Mouse (Mus musculus): ENCODE data around the gene Gnl3. TPM values are rescaled to one million over a fixed set of nuclear protein-coding genes. Genes with fewer than 3 reads are reported as not detected.
A peak's percentile ranks its signal among the peaks of the same experiment; 100 is the strongest.

Gnl3 gene
- polyA plus RNA-seq, 1 experiment from 2014 or later = 107 TPM

DNA sequence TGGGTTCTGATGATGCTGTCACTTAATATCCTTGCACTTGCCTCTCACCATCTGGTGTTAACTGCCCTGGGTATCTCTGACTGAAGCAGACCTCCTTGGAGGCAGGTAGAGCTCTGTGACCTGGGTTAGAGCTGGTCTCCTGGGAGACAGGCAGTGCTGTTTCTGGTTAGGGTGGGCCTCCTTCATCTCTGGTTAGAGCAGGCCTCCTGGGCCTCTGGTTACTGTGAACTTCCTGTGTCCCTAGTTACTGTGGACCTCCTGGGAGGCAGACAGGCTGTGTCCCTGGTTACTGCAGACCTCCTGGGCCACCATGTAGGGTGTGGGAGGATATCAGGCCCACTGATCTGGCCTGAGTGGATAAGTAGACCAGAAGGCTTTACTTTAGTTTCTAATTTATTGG is 22.5 kb downstream of the Gnl3 start:
- H3K36me3 ChIP-seq (ENCODE audit: control insufficient read depth, insufficient read depth, low read length) = peaks cover 23% of the 10 kb centered on the region
- DNase-seq (ENCODE audit: low spot score) (peak; percentile 22), ATAC-seq (ENCODE audit: low read depth) (peak; percentile 69; the same call in 1 of the 2 replicates)
- no peak overlapping the region for H3K9ac ChIP-seq (ENCODE audit: low read depth, low read length)
- no peaks in the 10 kb centered on the region for H3K9me3 ChIP-seq (ENCODE audit: control insufficient read depth, low read length)
- no peak overlapping the region for H3K4me2 ChIP-seq (ENCODE audit: low read depth, low read length)
- no peak overlapping the region for H3K27ac ChIP-seq (replicated peaks; ENCODE audit: low read depth, low read length)
- 0 out of 2 replicates have a peak, but pooled peaks cover 7% of the 10 kb centered on the region for H3K4me1 ChIP-seq (ENCODE audit: control insufficient read depth, insufficient read depth, low read length)
- no peaks in the 10 kb centered on the region for H3K27me3 ChIP-seq (replicated peaks; ENCODE audit: control insufficient read depth, insufficient read depth, low read length)
- H3K4me3 ChIP-seq (ENCODE audit: low read depth, low read length) = no peak overlapping the region

DNA sequence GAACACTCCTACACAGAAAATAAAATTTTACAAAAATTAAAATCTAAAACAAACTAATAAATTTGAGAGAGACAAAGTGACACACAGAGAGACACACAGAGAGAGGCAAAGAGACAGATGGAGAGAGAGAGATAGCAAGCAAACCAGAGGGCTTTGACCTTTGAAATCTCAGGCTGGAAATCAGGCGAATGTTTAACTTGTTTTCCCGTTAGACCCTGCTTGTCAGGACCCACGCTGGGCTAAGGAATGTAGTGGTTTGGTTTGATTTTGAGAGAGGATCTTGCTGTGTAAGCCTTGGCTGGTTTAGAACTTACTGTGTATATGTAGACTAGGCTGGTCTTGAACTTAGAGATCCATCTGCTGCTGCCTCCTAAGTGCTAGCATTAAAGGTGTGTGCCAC is 42.7 kb downstream of the Gnl3 start:
- no peak overlapping the region for H3K27ac ChIP-seq (replicated peaks; ENCODE audit: low read depth, low read length)
- 79% methylated on average over 3 of the region's 3 CpGs for WGBS
- H3K9me3 ChIP-seq (ENCODE audit: control insufficient read depth, low read length) = no peaks in the 10 kb centered on the region
- H3K4me2 ChIP-seq (ENCODE audit: low read depth, low read length) = no peak overlapping the region
- H3K4me1 ChIP-seq (ENCODE audit: control insufficient read depth, insufficient read depth, low read length) = no peaks in the 10 kb centered on the region
- peaks cover 37% of the 10 kb centered on the region for H3K36me3 ChIP-seq (ENCODE audit: control insufficient read depth, insufficient read depth, low read length)
- H3K9ac ChIP-seq (ENCODE audit: low read depth, low read length) = no peak overlapping the region
- H3K4me3 ChIP-seq (ENCODE audit: low read depth, low read length) = no peak overlapping the region
- DNase-seq (ENCODE audit: low spot score) (no peak), ATAC-seq (ENCODE audit: low read depth) (no peak)
- H3K27me3 ChIP-seq (replicated peaks; ENCODE audit: control insufficient read depth, insufficient read depth, low read length) = no peaks in the 10 kb centered on the region

DNA sequence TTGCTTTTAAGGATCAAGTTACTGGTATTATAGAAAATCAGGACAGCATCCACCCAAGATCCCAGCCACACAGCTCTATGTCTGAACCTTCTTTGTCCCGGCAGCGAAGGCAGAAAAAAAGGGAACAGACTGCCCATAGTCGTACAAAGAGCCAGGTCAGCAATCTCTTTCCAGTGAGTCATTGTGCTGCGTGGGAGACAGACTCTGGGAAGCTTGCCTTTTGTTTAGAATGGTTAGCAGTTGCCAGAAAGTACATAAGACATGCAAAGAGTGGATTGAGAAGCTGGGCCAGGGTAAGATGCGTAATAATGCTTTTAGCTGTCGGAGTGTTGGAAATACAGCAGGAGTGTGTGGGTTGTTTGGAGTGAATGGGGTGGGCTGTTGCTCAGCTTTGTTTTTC is 44.7 kb downstream of the Gnl3 start:
- H3K27me3 ChIP-seq (replicated peaks; ENCODE audit: control insufficient read depth, insufficient read depth, low read length) = no peaks in the 10 kb centered on the region
- DNase-seq (ENCODE audit: low spot score) (peak; percentile 7), ATAC-seq (ENCODE audit: low read depth) (no peak)
- H3K4me1 ChIP-seq (ENCODE audit: control insufficient read depth, insufficient read depth, low read length) = no peaks in the 10 kb centered on the region
- no peak overlapping the region for H3K9ac ChIP-seq (ENCODE audit: low read depth, low read length)
- no peak overlapping the region for H3K4me2 ChIP-seq (ENCODE audit: low read depth, low read length)
- no peak overlapping the region for H3K4me3 ChIP-seq (ENCODE audit: low read depth, low read length)
- no peaks in the 10 kb centered on the region for H3K9me3 ChIP-seq (ENCODE audit: control insufficient read depth, low read length)
- no peak overlapping the region for H3K27ac ChIP-seq (replicated peaks; ENCODE audit: low read depth, low read length)
- 77% methylated on average over 6 of the region's 6 CpGs for whole genome bisulfite sequencing
- H3K36me3 ChIP-seq (ENCODE audit: control insufficient read depth, insufficient read depth, low read length) = peaks cover 42% of the 10 kb centered on the region

Other genes starting within 250 kb of the Gnl3 start
- 28.2 and 28.3 TPM in 2 replicates for gene Tmem110, start 193.6 kb downstream of the Gnl3 start, polyA plus RNA-seq (2014; fragmentation: Nextera tagmentation; extraction: Ambion mirVana)
- gene Mustn1, start 140.0 kb downstream of the Gnl3 start, polyA plus RNA-seq (2014; fragmentation: Nextera tagmentation; extraction: Ambion mirVana) = 37.2 and 43.6 TPM in 2 replicates
- 0.10 TPM in 1 of 2 replicates, not detected in the other for gene Itih4, start 132.7 kb downstream of the Gnl3 start, polyA plus RNA-seq (2014; fragmentation: Nextera tagmentation; extraction: Ambion mirVana)
- gene Itih3, start 95.4 kb downstream of the Gnl3 start, polyA plus RNA-seq (2014; fragmentation: Nextera tagmentation; extraction: Ambion mirVana) = 0.33 and 0.39 TPM in 2 replicates
- not detected in 2 replicates for gene Itih1, start 75.9 kb downstream of the Gnl3 start, polyA plus RNA-seq (2014; fragmentation: Nextera tagmentation; extraction: Ambion mirVana)
- 9.8 and 9.9 TPM in 2 replicates for gene Nek4, start 67.8 kb downstream of the Gnl3 start, polyA plus RNA-seq (2014; fragmentation: Nextera tagmentation; extraction: Ambion mirVana)
- 74.2 and 76.1 TPM in 2 replicates for gene Glt8d1, start 17.8 kb downstream of the Gnl3 start, polyA plus RNA-seq (2014; fragmentation: Nextera tagmentation; extraction: Ambion mirVana)
- 455 and 472 TPM in 2 replicates for gene Spcs1, start 17.5 kb downstream of the Gnl3 start, polyA plus RNA-seq (2014; fragmentation: Nextera tagmentation; extraction: Ambion mirVana)
- 84.6 and 96.5 TPM in 2 replicates for gene Pbrm1, start within 50 bp of the Gnl3 start, polyA plus RNA-seq (2014; fragmentation: Nextera tagmentation; extraction: Ambion mirVana)
- gene Smim4, start 109.8 kb upstream of the Gnl3 start, polyA plus RNA-seq (2014; fragmentation: Nextera tagmentation; extraction: Ambion mirVana) = 62.3 and 64.8 TPM in 2 replicates
- 362 and 371 TPM in 2 replicates for gene Nt5dc2, start 111.9 kb upstream of the Gnl3 start, polyA plus RNA-seq (2014; fragmentation: Nextera tagmentation; extraction: Ambion mirVana)
- 69.4 and 76.1 TPM in 2 replicates for gene Stab1, start 149.5 kb upstream of the Gnl3 start, polyA plus RNA-seq (2014; fragmentation: Nextera tagmentation; extraction: Ambion mirVana)
- 546 and 580 TPM in 2 replicates for gene Tnnc1, start 189.2 kb upstream of the Gnl3 start, polyA plus RNA-seq (2014; fragmentation: Nextera tagmentation; extraction: Ambion mirVana)
- 296 and 339 TPM in 2 replicates for gene Nisch, start 197.8 kb upstream of the Gnl3 start, polyA plus RNA-seq (2014; fragmentation: Nextera tagmentation; extraction: Ambion mirVana)
- 0.51 and 0.54 TPM in 2 replicates for gene Sema3g, start 198.7 kb upstream of the Gnl3 start, polyA plus RNA-seq (2014; fragmentation: Nextera tagmentation; extraction: Ambion mirVana)
- gene Phf7, start 232.2 kb upstream of the Gnl3 start, polyA plus RNA-seq (2014; fragmentation: Nextera tagmentation; extraction: Ambion mirVana) = 10.0 and 12.8 TPM in 2 replicates
- gene Bap1, start 232.3 kb upstream of the Gnl3 start, polyA plus RNA-seq (2014; fragmentation: Nextera tagmentation; extraction: Ambion mirVana) = 60.7 and 69.6 TPM in 2 replicates